Mouse (Mus musculus): Measurements from ENCODE around the gene Zfand3.

DNA sequence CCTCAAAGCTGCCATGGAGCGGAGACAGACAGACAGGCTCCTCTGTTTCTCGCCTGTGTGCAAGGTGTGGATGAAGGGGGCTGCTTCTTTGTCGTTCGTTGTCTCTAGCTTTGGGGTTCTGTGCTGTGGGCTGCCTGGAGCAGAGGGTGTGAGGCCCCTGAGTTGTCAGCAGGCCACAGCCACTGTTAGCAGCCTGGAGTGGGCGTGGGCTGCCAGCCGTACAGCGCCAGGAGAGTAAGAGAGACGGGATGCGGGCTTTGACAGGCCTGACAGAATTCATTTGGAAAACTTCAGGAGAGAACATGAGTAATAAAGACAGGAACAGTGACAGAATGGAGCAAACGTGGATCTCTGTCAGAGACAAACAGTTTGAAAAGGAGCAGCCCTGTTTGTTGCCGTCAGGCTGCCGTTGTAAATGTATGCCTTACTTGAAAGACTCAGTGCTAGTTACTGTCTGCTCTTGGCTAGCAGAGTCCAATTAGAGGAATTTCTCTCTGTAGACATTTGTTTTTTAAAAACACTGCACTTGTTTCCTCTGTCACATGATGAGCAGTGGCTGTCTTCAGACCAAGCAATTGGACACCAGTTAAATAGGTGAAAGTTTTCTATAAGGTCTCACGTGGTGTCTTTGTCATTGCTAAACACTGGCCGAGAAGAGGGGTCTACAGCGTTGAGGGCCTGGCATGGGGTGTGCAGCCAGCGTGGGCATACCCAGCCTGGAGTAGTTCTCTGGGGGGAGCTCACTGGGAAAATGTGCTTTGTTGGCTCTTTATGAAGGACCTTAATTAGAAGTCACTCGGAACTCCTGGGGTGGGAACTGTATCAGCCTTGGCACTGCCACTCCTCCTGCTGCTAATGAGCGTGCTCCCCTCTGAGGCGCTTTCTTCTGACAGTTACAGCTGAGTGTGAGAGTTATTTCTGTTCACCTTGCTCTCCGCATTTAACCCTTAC is 183.8 kb downstream of the Zfand3 start:
- TF ChIP-seq CTCF (IDR thresholded peaks at IDR 0.05; ENCODE audit: control insufficient read depth, insufficient read depth, insufficient replicate concordance, low read depth, low read length) (no peak), POLR2A (IDR thresholded peaks at IDR 0.05; ENCODE audit: control insufficient read depth, low read depth, low read length) (no peak)
